Mouse (Mus musculus) retina, adult 2 months (tissue): ENCODE measurements around the gene Lpar3.
"Not testable (repeated sequence)": the region's sequence is repeated elsewhere in the genome, so short reads cannot be mapped to it uniquely, and the experiment has no call there.

Experiments used
- DNase-seq: peaks from one replicate; pipeline ENCODE4 v3.0.0-alpha.2; 2012; ENCODE audit warnings: low read depth, low spot score

Gene Lpar3

GRCm38 (mm10) chr3:146209759-146210158 lies 11.0 kb upstream of the Lpar3 start:
- DNase-seq = not testable (repeated sequence)

- DNase-seq = no peak
Observed at GRCm38 (mm10) chr3:146211141-146211747, 9.5 kb upstream of the Lpar3 start.

- no peak for DNase-seq
Observed at GRCm38 (mm10) chr3:146211964-146212363, 8.8 kb upstream of the Lpar3 start.

GRCm38 (mm10) chr3:146213336-146213735 lies 7.4 kb upstream of the Lpar3 start:
- DNase-seq = no peak

- DNase-seq = no peak
Observed at GRCm38 (mm10) chr3:146216561-146216960, 4.2 kb upstream of the Lpar3 start.

- no peak for DNase-seq
Observed at GRCm38 (mm10) chr3:146224271-146224670, 3.5 kb downstream of the Lpar3 start.

- no peak for DNase-seq
Observed at GRCm38 (mm10) chr3:146225061-146225761, 4.4 kb downstream of the Lpar3 start.

- DNase-seq = no peak
Observed at GRCm38 (mm10) chr3:146227427-146227826, 6.7 kb downstream of the Lpar3 start.

- no peak for DNase-seq
Observed at GRCm38 (mm10) chr3:146228559-146229310, 8.0 kb downstream of the Lpar3 start.

GRCm38 (mm10) chr3:146232708-146233107 lies 11.9 kb downstream of the Lpar3 start:
- no peak for DNase-seq

- DNase-seq = no peak
Observed at GRCm38 (mm10) chr3:146233741-146234140, 13.0 kb downstream of the Lpar3 start.

- DNase-seq = no peak
Observed at GRCm38 (mm10) chr3:146234530-146234929, 13.8 kb downstream of the Lpar3 start.

GRCm38 (mm10) chr3:146236280-146236679 lies 15.5 kb downstream of the Lpar3 start:
- DNase-seq = no peak

GRCm38 (mm10) chr3:146237676-146238075 lies 16.9 kb downstream of the Lpar3 start:
- no peak for DNase-seq

GRCm38 (mm10) chr3:146244630-146245029 lies 23.9 kb downstream of the Lpar3 start:
- DNase-seq = no peak

- no peak for DNase-seq
Observed at GRCm38 (mm10) chr3:146246557-146246956, 25.8 kb downstream of the Lpar3 start.

GRCm38 (mm10) chr3:146246992-146247391 lies 26.2 kb downstream of the Lpar3 start:
- no peak for DNase-seq

GRCm38 (mm10) chr3:146249895-146250294 lies 29.1 kb downstream of the Lpar3 start:
- DNase-seq = no peak

GRCm38 (mm10) chr3:146251771-146252170 lies 31.0 kb downstream of the Lpar3 start:
- DNase-seq = no peak

- no peak for DNase-seq
Observed at GRCm38 (mm10) chr3:146253736-146254320, 33.1 kb downstream of the Lpar3 start.

- DNase-seq = no peak
Observed at GRCm38 (mm10) chr3:146255123-146255522, 34.4 kb downstream of the Lpar3 start.

- no peak for DNase-seq
Observed at GRCm38 (mm10) chr3:146257483-146258122, 36.8 kb downstream of the Lpar3 start.
